Mouse (Mus musculus) bone marrow, adult 2 months (tissue): ENCODE results near the gene Mknk1.

Source experiments
- CTCF ChIP-seq: fragments of 200-500 bp; IDR thresholded peaks from 2 replicates; pipeline ENCODE4 v1.5.1; 2011; ENCODE audit warnings: low read length, control low read depth; ENCODE audit not compliant: control insufficient read depth, insufficient read depth
- POLR2A ChIP-seq: fragments of 200-500 bp; IDR thresholded peaks from 2 replicates; pipeline ENCODE4 v1.6.1; 2011; ENCODE audit warnings: low read depth, mild to moderate bottlenecking, control low read depth, low read length, borderline replicate concordance; ENCODE audit not compliant: control insufficient read depth

GRCm38 (mm10) chr4:115838696-115839641, at the start of gene Mknk1:
- no peak for TF ChIP-seq CTCF
- peak; percentile 78; the same call in 1 of the 2 replicates for TF ChIP-seq POLR2A
